Mouse (Mus musculus) limb, embryonic 10.5 days (tissue): ENCODE data around the gene Lmo2. TPM values are rescaled to one million over a fixed set of nuclear protein-coding genes. Genes with fewer than 3 reads are reported as not detected.
"Not testable (repeated sequence)": the region's sequence is repeated elsewhere in the genome, so short reads cannot be mapped to it uniquely, and the experiment has no call there.

Experiments
- DNase-seq: peaks from one replicate; pipeline ENCODE4 v3.0.0-alpha.2; 2017; ENCODE audit warnings: low spot score
- H3K27ac ChIP-seq: fragments of 300-500 bp; sonication (generic); 2 replicates; pipeline ENCODE4 v1.5.1; 2016; ENCODE audit warnings: mild to moderate bottlenecking
- H3K27me3 ChIP-seq: fragments of 300-500 bp; sonication (generic); 2 replicates; pipeline ENCODE4 v1.6.1; 2016; ENCODE audit warnings: low read depth, mild to moderate bottlenecking; ENCODE audit not compliant: poor library complexity, severe bottlenecking
- H3K36me3 ChIP-seq: fragments of 300-500 bp; sonication (generic); 2 replicates; pipeline ENCODE4 v1.6.1; 2016; ENCODE audit warnings: mild to moderate bottlenecking, moderate library complexity
- H3K4me1 ChIP-seq: fragments of 300-500 bp; sonication (generic); 2 replicates; pipeline ENCODE4 v1.6.1; 2016
- H3K4me3 ChIP-seq: fragments of 300-500 bp; sonication (generic); 2 replicates; pipeline ENCODE4 v1.5.1; 2016; ENCODE audit warnings: mild to moderate bottlenecking, moderate library complexity
- H3K9me3 ChIP-seq: fragments of 300-500 bp; sonication (generic); replicated peaks from 2 replicates; pipeline ENCODE4 v1.6.1; 2016; ENCODE audit warnings: mild to moderate bottlenecking
- WGBS: fragments of 180-500 bp; shearing (Covaris S2); methylation state at CpG from one replicate; pipeline ENCODE4 v1.1.7; 2016; 5-methylcytosine and 5-hydroxymethylcytosine counted together
- polyA plus RNA-seq: library from polyadenylated mRNA; unstranded; fragments of >200 nt; fragmentation: Nextera tagmentation; extraction: Ambion mirVana; gene quantifications from 2 replicates; pipeline ENCODE4 v1.2.1, GENCODE M21; 2016

Lmo2 gene
- polyA plus RNA-seq, 1 experiment from 2014 or later: 29.3 TPM

DNA sequence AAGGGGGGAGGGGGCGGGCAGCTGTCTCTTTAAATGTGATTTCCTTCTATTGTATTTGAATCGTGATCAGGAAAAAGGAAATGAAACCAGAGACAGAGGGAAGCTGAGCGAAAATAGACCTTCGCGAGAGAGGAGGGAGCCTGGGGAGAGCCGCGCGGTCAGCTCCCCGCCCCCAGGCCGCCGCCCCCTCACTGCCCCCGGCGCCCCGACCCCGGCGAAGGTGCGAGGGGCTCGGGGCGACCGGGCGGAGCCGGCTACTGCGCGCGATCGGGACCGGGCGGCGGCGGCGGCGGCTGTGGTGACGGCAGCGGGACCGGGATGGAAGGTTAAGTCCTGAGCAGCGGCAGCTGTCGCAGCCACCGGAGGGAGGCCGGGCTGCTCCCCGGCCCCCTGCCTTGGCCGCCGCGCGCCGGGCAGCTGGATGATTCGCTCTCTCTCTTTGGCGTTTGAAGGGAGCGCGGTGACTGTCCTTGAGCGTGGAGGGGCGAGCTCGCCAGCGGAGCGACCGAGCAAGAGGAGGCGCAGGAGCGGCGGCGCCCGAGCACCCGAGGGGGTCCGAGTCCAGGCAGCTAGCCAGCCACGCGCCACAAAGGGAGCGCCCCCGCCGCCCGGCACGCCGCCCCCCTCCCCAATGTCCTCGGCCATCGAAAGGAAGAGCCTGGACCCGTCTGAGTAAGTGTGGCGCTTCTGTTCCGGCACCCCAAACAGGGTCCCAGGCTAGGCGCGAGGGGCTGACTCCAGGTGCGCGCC, 12.4 kb downstream of the Lmo2 start:
- Histone ChIP-seq H3K27ac (peak overlapping the region; percentile 90), H3K4me1 (peaks cover 33% of the 10 kb centered on the region), H3K4me3 (peak overlapping the region; percentile 78), H3K36me3 (peaks cover 10% of the 10 kb centered on the region), H3K9me3 (no peaks in the 10 kb centered on the region), H3K27me3 (peaks cover 85% of the 10 kb centered on the region)
- WGBS: under 1% methylated on average over 66 of the region's 79 CpGs
- DNase-seq: peak; percentile 73

DNA sequence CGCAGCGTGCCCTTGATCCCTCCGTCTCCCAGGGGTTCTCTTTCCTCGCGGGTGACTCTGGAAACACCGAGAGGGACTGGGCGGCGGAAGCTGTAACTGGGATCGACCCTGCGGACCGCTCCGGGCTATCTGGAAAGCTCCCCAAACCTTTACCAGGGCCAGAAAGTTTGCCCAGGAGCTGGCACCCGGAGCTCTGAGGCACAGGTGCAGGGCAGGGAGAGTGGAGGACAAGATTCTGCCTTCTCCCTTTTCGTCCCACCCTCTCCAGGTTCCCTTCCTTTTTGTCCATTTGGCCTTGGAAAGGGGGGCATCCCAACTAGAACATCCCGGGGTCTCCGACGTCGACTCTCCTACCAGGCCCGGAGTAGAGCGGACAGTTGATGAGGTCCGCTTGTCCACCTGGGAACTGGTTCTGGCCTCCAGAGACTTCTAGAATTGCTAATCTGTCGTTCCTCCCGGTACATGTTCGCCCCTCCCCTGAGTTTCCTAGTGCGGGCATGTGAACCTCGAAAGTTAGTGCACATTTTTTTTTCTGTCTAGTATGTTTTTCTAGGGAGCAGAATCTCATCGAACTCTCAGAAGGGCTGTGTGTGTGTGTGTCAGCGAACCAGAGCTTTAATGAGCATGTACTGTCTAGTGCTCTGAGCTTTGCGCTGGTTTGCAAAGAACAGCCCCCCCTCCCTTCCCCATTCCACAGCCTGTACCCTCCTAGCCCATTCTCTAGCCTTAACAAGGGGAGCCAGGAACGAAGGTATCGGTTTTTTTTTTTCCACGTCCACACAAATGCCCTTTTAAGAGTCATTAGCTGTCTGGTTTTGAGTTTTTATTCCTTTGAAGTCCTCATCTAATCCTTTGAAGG, 13.2 kb downstream of the Lmo2 start:
- Histone ChIP-seq H3K36me3 (peaks cover 10% of the 10 kb centered on the region), H3K4me1 (peaks cover 33% of the 10 kb centered on the region), H3K9me3 (no peaks in the 10 kb centered on the region), H3K27me3 (peaks cover 85% of the 10 kb centered on the region), H3K4me3 (peak overlapping the region; percentile 78), H3K27ac (peak overlapping the region; percentile 90)
- DNase-seq: peak; percentile 55
- WGBS: 1% methylated on average over 32 of the region's 32 CpGs

DNA sequence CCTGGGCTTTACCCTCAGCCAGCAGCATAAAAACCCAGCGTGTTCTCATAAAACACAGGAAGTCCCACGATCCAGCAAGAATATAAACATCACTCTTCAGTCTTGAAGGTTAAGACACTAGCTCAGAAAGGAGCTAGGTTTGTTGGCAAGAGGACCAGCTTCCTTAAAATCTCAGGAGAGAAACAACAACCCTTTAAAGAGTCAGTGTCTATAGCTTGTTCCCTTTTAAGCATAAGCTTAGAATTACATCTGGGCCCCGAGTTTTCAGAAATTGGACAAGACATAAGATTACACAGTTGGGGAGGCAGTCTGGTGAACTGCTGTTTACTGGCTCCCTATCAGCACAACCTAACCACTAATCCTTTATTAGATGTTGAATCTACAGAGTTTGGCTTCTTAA, 14.1 kb downstream of the Lmo2 start:
- Histone ChIP-seq H3K9me3 (no peaks in the 10 kb centered on the region), H3K4me3 (peak overlapping the region; percentile 78), H3K27ac (no peak overlapping the region), H3K4me1 (peaks cover 33% of the 10 kb centered on the region), H3K36me3 (peaks cover 10% of the 10 kb centered on the region), H3K27me3 (peaks cover 78% of the 10 kb centered on the region)
- no peak for DNase-seq
- 11% methylated on average over 3 of the region's 3 CpGs for WGBS

DNA sequence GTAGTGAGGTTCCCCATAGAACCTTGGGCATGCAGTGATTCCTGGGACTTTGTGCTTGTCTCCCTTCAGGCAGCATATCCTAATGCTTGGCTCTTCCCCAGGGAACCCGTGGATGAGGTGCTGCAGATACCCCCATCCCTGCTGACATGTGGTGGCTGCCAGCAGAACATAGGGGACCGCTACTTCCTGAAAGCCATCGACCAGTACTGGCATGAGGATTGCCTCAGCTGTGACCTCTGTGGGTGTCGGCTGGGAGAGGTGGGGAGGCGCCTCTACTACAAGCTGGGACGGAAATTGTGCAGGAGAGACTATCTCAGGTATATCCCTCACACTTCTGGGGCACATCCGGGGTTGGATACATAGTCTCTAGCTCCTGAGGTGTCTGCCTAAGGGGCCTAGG, 18.1 kb downstream of the Lmo2 start:
- Histone ChIP-seq H3K9me3 (no peaks in the 10 kb centered on the region), H3K36me3 (peaks cover 16% of the 10 kb centered on the region), H3K27ac (no peak overlapping the region), H3K4me1 (peaks cover 39% of the 10 kb centered on the region), H3K27me3 (peaks cover 56% of the 10 kb centered on the region), H3K4me3 (no peak overlapping the region)
- no peak for DNase-seq
- WGBS: 86% methylated on average over 7 of the region's 7 CpGs

DNA sequence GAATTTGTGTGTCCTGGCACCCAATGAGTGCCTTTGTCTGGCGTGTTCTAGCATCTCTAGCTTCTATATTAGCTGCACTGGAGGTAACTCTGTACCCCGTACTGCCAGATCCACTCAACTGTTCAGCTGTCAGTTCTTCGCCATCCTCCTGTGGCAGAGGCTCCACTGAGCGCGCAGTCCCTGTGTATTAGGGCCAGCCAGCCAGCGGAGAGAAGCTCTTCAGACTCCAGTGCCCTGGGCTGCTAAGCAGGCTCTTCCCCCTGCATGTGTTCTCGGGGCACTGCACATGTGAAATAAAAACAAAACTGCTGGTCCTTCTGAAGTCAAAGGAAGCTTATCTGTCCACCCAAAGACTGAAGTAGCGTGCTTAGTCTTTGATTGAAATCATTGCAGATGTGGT, 19.4 kb downstream of the Lmo2 start:
- DNase-seq: no peak
- 80% methylated on average over 8 of the region's 8 CpGs for WGBS
- peaks cover 43% of the 10 kb centered on the region for H3K27me3 ChIP-seq

DNA sequence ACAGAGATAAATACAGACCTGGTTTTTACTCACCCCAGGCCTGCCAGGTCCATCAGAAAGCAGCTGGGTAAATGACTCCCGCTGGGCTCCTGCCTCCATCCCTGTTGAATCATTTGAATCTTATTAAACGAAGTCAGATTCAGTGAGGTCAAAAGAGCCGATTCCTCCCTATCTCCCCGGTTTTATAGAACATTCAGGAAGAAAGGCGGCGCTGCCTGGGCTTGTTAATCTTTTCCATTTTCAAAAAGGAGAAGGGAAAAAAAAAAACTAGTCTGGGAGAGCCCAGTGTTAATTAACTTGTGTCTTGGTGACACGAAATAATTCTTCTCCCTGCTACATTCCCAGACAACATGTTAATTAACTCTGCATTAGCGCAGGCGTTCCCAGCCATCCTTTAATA, 19.9 kb downstream of the Lmo2 start:
- no peak overlapping the region for H3K4me3 ChIP-seq
- DNase-seq: no peak
- WGBS: 60% methylated on average over 9 of the region's 9 CpGs
- H3K9me3 ChIP-seq: no peaks in the 10 kb centered on the region
- H3K27ac ChIP-seq: no peak overlapping the region
- peaks cover 17% of the 10 kb centered on the region for H3K36me3 ChIP-seq
- peaks cover 25% of the 10 kb centered on the region for H3K4me1 ChIP-seq
- peaks cover 38% of the 10 kb centered on the region for H3K27me3 ChIP-seq

More for the DNA sequence above, 19.4 kb downstream of the Lmo2 start:
- peaks cover 25% of the 10 kb centered on the region for H3K4me1 ChIP-seq
- no peak overlapping the region for H3K4me3 ChIP-seq
- no peak overlapping the region for H3K27ac ChIP-seq
- H3K36me3 ChIP-seq: peaks cover 17% of the 10 kb centered on the region
- no peaks in the 10 kb centered on the region for H3K9me3 ChIP-seq

DNA sequence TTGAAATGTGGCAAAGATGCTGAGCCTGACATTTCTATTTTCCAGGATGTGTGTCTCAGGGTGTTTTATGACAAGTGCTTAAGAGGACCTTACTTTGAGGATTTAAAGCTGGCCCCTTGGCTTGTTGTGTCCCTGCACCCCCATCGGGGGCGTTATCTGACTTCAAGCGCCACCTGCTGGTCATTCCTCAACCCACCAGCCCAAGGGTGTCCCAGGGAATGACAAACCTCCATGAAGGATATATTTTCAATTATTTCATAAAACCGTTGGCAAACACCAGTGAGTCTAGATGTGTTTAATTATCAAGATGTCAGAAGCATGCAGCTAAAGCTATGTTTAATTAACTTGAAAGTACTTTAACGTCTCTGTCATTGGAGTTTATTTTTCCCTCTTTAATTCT, 24.5 kb downstream of the Lmo2 start:
- H3K4me1 ChIP-seq: peaks cover 30% of the 10 kb centered on the region
- no peak overlapping the region for H3K27ac ChIP-seq
- WGBS: 15% methylated on average over 5 of the region's 5 CpGs
- H3K27me3 ChIP-seq: peaks cover 5% of the 10 kb centered on the region; the same call in 1 of the 2 replicates
- peaks cover 7% of the 10 kb centered on the region; the same call in 1 of the 2 replicates for H3K36me3 ChIP-seq
- no peak overlapping the region for H3K4me3 ChIP-seq
- no peaks in the 10 kb centered on the region for H3K9me3 ChIP-seq
- DNase-seq: peak; percentile 89

DNA sequence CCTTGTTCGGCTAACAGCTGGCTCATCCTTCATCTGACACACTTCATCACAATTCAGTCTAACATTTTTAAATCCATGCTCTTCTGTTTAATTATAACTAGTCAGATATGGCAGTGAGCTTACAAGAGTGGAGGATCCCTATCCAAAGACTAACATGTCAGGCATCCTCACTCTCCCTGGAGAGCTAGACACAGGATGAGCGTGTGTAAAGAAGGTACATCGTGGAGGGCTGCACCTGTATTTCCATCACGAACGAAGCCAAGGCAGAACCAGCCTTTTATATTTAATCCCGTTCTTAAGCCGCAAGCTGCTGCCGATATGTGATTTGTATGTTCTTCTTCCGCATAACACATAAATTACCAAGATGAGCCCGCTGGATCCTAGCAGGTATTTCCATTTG, 25.4 kb downstream of the Lmo2 start:
- DNase-seq: no peak
- Histone ChIP-seq H3K27ac (no peak overlapping the region), H3K9me3 (no peaks in the 10 kb centered on the region), H3K4me3 (no peak overlapping the region), H3K4me1 (peaks cover 26% of the 10 kb centered on the region), H3K36me3 (peaks cover 7% of the 10 kb centered on the region; the same call in 1 of the 2 replicates), H3K27me3 (peaks cover 5% of the 10 kb centered on the region; the same call in 1 of the 2 replicates)
- 92% methylated on average over 10 of the region's 10 CpGs for WGBS

DNA sequence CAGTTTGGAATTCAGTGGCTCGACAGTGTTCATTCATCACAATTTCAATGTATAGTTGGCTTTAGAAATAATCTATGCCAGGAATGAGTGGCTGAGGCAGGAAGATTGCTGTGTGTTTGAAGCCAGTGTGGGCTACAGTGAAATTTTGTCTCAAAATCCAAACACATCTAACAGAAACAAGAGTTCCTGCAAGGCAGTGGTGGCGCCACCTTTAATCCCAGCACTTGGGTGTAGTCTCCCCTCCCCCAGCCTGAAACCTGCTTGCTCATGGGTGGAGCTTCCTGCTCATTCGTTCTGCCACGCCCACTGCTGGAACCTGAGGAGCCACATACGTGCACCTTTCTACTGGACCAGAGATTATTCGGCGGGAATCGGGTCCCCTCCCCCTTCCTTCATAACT, 29.8 kb downstream of the Lmo2 start:
- not testable (repeated sequence) for H3K36me3 ChIP-seq, H3K4me1 ChIP-seq, H3K4me3 ChIP-seq, H3K27me3 ChIP-seq, DNase-seq, H3K9me3 ChIP-seq, H3K27ac ChIP-seq
- WGBS: 82% methylated on average over 8 of the region's 8 CpGs

DNA sequence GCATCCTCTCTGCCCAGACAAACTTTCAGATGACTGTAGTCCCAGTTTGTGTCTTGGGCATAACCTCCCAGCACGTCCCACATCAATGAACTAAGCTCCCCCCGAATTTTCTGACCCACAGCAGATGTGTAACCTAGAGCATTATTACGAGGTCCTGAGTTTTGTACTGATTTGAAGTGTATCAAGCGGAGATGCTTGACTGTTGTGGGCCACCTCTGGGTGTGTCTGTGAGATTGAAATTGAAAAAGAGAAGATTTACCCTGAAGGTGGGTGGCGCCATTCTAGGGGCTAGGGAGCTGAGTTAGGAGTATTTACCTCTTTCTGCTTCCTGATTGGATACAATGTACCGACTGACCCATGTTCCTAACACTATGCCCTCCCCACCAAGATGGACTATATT, 31.9 kb downstream of the Lmo2 start:
- H3K4me3 ChIP-seq: no peak overlapping the region
- WGBS: 89% methylated on average over 6 of the region's 6 CpGs
- DNase-seq: no peak

DNA sequence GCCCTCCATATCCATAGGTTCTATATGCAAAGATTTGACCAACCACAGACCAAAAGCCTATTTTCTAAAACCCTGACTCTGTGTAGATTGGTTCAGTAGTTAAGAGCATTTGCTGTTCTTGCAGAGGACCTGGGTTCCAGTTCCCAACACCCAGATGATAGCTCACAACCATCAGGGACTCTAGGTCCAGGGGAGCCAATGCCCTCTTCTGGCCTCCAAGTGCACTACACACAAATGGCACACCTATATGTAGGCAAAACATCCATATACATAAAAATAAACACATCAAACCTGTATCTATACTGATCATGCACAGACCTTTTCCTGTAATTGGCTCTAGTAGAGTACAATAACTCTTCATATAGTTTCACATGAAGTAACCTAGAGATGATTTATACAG, 33.5 kb downstream of the Lmo2 start:
- H3K9me3 ChIP-seq: no peaks in the 10 kb centered on the region
- peaks cover 9% of the 10 kb centered on the region for H3K4me1 ChIP-seq
- DNase-seq: no peak
- H3K27ac ChIP-seq: no peak overlapping the region
- H3K27me3 ChIP-seq: peaks cover 23% of the 10 kb centered on the region; the same call in 1 of the 2 replicates
- H3K36me3 ChIP-seq: no peaks in the 10 kb centered on the region
- H3K4me3 ChIP-seq: no peak overlapping the region

More for the DNA sequence above, 31.9 kb downstream of the Lmo2 start:
- Histone ChIP-seq H3K4me1 (peaks cover 10% of the 10 kb centered on the region), H3K27me3 (peaks cover 23% of the 10 kb centered on the region; the same call in 1 of the 2 replicates), H3K27ac (no peak overlapping the region), H3K36me3 (no peaks in the 10 kb centered on the region), H3K9me3 (no peaks in the 10 kb centered on the region)

DNA sequence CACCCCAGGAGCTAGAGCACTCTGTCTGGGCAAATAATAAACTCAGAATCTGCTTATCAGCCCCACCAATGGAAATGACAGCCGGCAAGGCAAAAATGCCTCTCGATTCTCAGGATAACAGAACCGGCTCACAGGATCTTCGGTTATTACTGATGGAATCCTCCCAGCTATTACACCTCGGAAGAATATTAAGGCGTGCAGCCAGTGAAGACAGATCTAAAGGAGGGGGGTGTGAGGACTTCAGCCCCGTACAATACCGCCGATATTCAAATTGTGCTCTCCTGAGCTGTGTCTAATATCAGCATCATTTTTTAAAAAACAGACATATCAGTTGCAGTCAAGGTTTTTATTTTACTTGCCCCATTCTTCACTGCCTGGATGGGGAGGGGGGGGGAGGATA, 34.4 kb downstream of the Lmo2 start:
- Histone ChIP-seq H3K36me3 (no peaks in the 10 kb centered on the region), H3K9me3 (no peaks in the 10 kb centered on the region), H3K27ac (no peak overlapping the region), H3K27me3 (peaks cover 23% of the 10 kb centered on the region; the same call in 1 of the 2 replicates), H3K4me3 (no peak overlapping the region), H3K4me1 (peaks cover 9% of the 10 kb centered on the region)
- DNase-seq: no peak
- 76% methylated on average over 9 of the region's 9 CpGs for WGBS
